Mouse (Mus musculus): ENCODE measurements around the gene Thsd1.

GRCm38 (mm10) chr8:22193432-22194010 is 33.6 kb upstream of the Thsd1 start:
- TF ChIP-seq CTCF (IDR thresholded peaks at IDR 0.05; ENCODE audit: borderline replicate concordance, insufficient read depth, low read depth, low read length) = no peak
- TF ChIP-seq POLR2A (IDR thresholded peaks at IDR 0.05; ENCODE audit: borderline replicate concordance, insufficient read depth, low read length) = no peak

All from cerebellum, adult 2 months (tissue).